Mouse (Mus musculus) gastrocnemius, adult 2 months (tissue): ENCODE results near the gene 5730480H06Rik. TPM values are rescaled to one million over a fixed set of nuclear protein-coding genes. Genes with fewer than 3 reads are reported as not detected.
A peak's percentile ranks its signal among the peaks of the same experiment; 100 is the strongest.

Experiments used
- DNase-seq: peaks from one replicate; pipeline ENCODE4 v3.0.0; 2022
- H3K27ac ChIP-seq: fragments of 200-600 bp; 2 replicates; pipeline ENCODE4 v1.8.1; 2022; ENCODE audit warnings: mild to moderate bottlenecking
- H3K4me3 ChIP-seq: fragments of 200-600 bp; 2 replicates; pipeline ENCODE4 v1.8.1; 2022; ENCODE audit warnings: mild to moderate bottlenecking, moderate library complexity
- CTCF ChIP-seq: fragments of 200-600 bp; IDR thresholded peaks from 2 replicates; pipeline ENCODE4 v1.8.1; 2022; ENCODE audit warnings: antibody characterized with exemption, mild to moderate bottlenecking, moderate library complexity
- intact Hi-C: fragments of 180-260 bp; cut with DNase I; formaldehyde crosslinking; loops from one replicate; pipeline ENCODE4 v1.15.1; 2025
- long read RNA-seq, 2 experiments: library from polyadenylated mRNA; stranded (forward); transcript quantifications; one replicate each; pipeline ENCODE4 v2.0.0; 2021
- total RNA-seq, 2 experiments: library from RNA; stranded (reverse); gene quantifications; 2 replicates each; pipeline ENCODE4 v1.2.3; 2021

The 5730480H06Rik gene
- total RNA-seq = 1 to 10 TPM; 3.5 to 4.2 TPM
- long read RNA-seq, experiment 1, partial matches to known transcripts = 0 of 1 reads
- long read RNA-seq, experiment 1, other reads (novel, unspliced or antisense) = 1 of 1 reads
- long read RNA-seq, experiment 2, partial matches to known transcripts = 0 of 1 reads
- long read RNA-seq, experiment 2, other reads (novel, unspliced or antisense) = 0 of 1 reads

GRCm38 (mm10) chr5:48327652-48328051 is at the start of gene 5730480H06Rik:
TSS of gene 5730480H06Rik (plus strand) at chr5:48327952.
- no peak for TF ChIP-seq CTCF
- no peak for DNase-seq
- Histone ChIP-seq H3K27ac (no peak within 1 kb of the TSS), H3K4me3 (no peak within 1 kb of the TSS)
- intact Hi-C loops = no loop called here

- intact Hi-C loops = no loop called here
- no peak for TF ChIP-seq CTCF
- H3K27ac ChIP-seq = no peak overlapping the region
- H3K4me3 ChIP-seq = no peak overlapping the region
- DNase-seq = no peak
Measured at GRCm38 (mm10) chr5:48301186-48301585, 26.6 kb upstream of the 5730480H06Rik start.

- H3K27ac ChIP-seq = no peak overlapping the region
- no peak for TF ChIP-seq CTCF
- no peak overlapping the region for H3K4me3 ChIP-seq
- no peak for DNase-seq
- intact Hi-C loops = no loop called here
Measured at GRCm38 (mm10) chr5:48315057-48315602, 12.6 kb upstream of the 5730480H06Rik start.

DNA sequence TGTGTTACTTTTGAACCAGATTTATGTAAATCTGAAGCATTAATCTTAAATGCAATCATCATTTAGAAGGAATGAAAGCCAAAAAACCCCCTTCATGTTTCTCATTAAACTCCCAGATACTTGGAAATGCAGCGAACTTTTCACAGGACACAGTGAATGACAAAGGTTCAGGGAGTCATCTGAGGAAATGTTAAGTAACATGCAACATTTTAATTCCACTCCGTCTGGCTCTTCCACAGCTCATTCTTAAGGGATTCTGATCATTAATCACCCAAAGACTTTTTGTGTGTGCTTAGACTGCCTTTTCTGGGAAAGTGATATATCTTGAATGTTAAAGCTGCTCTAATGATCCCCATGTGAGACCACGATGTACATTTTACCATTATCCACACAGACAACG is 7.2 kb upstream of the 5730480H06Rik start:
- H3K27ac ChIP-seq = no peak overlapping the region
- no peak for DNase-seq
- intact Hi-C loops = no loop called here
- no peak overlapping the region for H3K4me3 ChIP-seq
- TF ChIP-seq CTCF = no peak

DNA sequence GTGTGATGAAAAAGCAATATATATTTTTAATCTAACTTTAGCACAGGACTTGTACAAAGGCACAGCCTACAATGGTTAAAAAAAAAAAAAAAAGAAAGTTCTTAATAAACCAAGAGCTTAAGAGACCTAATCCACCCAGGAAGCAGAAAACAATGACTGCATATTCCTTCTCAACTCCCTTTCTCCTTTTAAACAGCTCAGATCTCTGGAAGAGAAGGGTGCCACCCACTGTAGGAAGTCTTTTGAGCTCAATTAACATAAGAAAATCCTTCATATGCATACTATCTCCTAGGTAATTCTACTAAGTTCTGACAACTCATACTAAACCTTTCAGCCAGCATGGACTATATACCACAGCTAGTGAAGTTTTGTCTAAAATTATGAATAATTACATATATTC is 1.5 kb upstream of the 5730480H06Rik start:
- no peak for DNase-seq
- Histone ChIP-seq H3K4me3 (no peak overlapping the region), H3K27ac (no peak overlapping the region)
- no peak for TF ChIP-seq CTCF
- intact Hi-C loops = no loop called here

DNA sequence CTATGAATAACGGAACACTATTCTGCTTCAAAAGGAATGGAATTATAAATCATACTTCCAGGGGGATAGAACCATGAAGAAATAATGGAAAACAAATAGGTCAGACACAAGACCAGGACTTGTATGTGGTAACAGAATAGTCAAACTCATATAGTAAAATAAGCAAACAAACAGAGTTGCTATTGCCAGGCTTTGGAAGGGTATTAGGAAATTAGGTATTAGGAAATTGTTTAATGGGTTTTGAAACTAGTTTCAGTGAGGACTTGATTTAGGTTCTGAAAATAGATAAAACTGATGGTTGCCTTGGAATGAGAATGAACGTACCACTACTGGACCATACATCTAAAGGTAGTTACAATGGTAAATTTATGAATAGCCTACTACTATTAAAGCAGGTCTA is 2.0 kb downstream of the 5730480H06Rik start:
- DNase-seq = no peak
- H3K27ac ChIP-seq = no peak overlapping the region
- H3K4me3 ChIP-seq = no peak overlapping the region
- no peak for TF ChIP-seq CTCF
- intact Hi-C loops = no loop called here

DNA sequence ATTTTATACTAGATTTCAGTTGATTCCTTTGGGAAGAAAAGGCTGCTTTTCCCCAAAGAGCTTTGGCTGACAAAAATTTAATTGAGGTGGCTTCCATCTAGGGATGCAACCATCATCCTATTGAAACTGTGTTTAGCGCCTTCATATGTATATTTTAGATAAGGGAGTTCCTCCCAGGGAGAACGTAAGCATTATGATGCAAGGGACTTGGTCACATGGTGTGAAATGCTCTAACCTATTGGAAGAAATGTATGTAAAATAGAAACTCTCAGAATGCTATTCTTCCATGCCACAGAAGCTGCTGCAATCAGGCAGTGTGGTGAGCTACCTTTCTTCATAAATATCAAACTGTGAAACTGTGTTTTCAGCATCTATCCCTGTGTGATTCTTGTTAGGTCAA is 3.1 kb downstream of the 5730480H06Rik start:
- Histone ChIP-seq H3K4me3 (no peak overlapping the region), H3K27ac (no peak overlapping the region)
- DNase-seq = no peak
- intact Hi-C loops = no loop called here
- no peak for TF ChIP-seq CTCF

GRCm38 (mm10) chr5:48331441-48331840 is 3.7 kb downstream of the 5730480H06Rik start:
- no peak for DNase-seq
- no peak overlapping the region for H3K4me3 ChIP-seq
- no peak for TF ChIP-seq CTCF
- H3K27ac ChIP-seq = no peak overlapping the region
- intact Hi-C loops = no loop called here

GRCm38 (mm10) chr5:48333407-48333806 is 5.7 kb downstream of the 5730480H06Rik start:
- intact Hi-C loops = no loop called here
- Histone ChIP-seq H3K4me3 (no peak overlapping the region), H3K27ac (no peak overlapping the region)
- no peak for TF ChIP-seq CTCF
- DNase-seq = no peak

- H3K27ac ChIP-seq = no peak overlapping the region
- TF ChIP-seq CTCF = no peak
- intact Hi-C loops = no loop called here
- no peak overlapping the region for H3K4me3 ChIP-seq
- no peak for DNase-seq
Measured at GRCm38 (mm10) chr5:48333884-48334513, 6.2 kb downstream of the 5730480H06Rik start.

- no peak overlapping the region for H3K27ac ChIP-seq
Measured at GRCm38 (mm10) chr5:48340808-48341433, 13.2 kb downstream of the 5730480H06Rik start.

DNA sequence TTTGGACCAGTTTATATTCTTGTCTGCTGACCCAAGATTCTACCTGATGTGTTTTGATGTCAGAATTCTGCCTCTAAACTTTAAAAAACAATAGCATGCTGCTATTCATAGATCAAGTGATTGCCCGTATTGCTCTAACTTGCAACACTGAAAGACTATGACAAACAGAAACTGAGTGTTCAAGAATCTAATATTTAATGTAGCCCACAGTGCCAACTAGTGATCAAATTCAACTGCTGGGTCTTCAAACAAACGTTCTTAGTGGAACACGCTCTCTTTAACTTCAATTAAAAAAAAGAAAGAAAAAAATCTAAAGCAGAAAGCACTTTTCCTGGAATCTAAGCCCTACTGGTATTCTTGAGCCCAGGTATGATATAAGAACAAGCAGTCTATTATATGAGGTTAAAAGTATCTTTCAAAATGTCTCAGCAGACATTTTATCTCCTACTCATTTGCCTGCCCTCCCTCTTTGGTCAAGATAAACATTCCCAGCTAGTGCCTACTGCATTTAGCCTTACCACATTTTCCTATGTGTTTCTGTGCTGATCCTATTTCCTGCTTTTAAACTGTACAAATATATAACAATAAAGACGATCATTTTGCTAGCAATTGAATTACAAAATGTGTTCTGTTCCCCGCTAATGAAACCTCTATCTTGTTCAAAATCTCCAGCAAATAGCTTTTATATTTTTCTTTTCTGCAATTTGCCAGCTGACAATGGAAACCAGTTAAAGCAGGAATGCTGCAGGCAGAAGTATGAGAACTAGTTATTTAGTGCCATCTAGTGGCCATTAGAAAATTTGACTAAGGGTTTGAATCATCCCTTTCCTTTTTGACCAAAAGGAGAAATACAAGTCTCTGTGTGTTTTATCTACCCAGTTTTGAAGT is 17.6 kb downstream of the 5730480H06Rik start:
- peak; percentile 67 for TF ChIP-seq CTCF
- DNase-seq = no peak
- Histone ChIP-seq H3K4me3 (no peak overlapping the region), H3K27ac (no peak overlapping the region)
- intact Hi-C loops = no loop called here

More at GRCm38 (mm10) chr5:48340808-48341433, 13.2 kb downstream of the 5730480H06Rik start:
- H3K4me3 ChIP-seq = no peak overlapping the region
- intact Hi-C loops = no loop called here
- DNase-seq = no peak
- TF ChIP-seq CTCF = no peak
